Mouse (Mus musculus) olfactory bulb, adult 2 months (tissue): ENCODE measurements around the gene Ddost.

ENCODE experiments used
- CTCF ChIP-seq: fragments of 200-500 bp; IDR thresholded peaks from 2 replicates; pipeline ENCODE4 v1.5.1; 2012; ENCODE audit warnings: low read depth, mild to moderate bottlenecking, low read length, moderate library complexity; ENCODE audit not compliant: insufficient read depth
- POLR2A ChIP-seq: fragments of 200-500 bp; IDR thresholded peaks from 2 replicates; pipeline ENCODE4 v1.6.1; 2012; ENCODE audit warnings: mild to moderate bottlenecking, low read depth, low read length, moderate library complexity; ENCODE audit not compliant: insufficient read depth

DNA sequence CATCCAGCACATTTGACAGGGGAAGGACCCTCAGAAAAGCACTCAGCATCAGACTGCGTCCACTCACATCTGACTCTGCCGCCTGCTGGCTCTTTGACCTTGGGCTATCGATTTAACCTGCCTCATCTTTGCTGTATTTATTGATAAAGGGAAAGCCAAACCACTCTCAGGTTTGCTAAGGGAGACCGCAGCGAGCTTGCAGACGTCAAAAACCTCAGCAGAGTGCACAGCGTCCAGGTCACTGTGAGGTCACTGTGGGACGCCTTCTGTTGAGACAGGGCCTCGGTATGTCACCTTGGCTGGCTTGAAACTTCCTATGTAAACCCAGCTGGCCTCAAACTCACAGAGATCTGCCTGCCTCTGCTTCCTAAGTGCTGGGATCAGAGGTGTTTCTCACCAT, 32.8 kb downstream of the Ddost start:
- no peak for TF ChIP-seq POLR2A
- TF ChIP-seq CTCF: no peak
